ENCODE assay signal across 9 mouse cellular contexts in genomic region chr2:29731545-29731944, GRCm38 (mm10). TPM values are rescaled to one million over a fixed set of nuclear protein-coding genes. Genes with fewer than 3 reads are reported as not detected.
DNase-seq lines count a peak whose midpoint lies in the region; ATAC-seq and TF ChIP-seq lines count a peak whose summit lies in the region.
"Had no signal": no experiment of that assay in that cellular context is flagged by ENCODE, and none has a peak within 500 bp of the region (broad histone marks: within the 10 kb centered on the region; RNA-seq: fewer than 3 reads in every experiment).

No protein-coding gene starts in this region.

- TF ChIP-seq POLR2A in embryonic fibroblast, embryonic 13.5 days (IDR thresholded peaks at IDR 0.05; ENCODE audit: low read depth, low read length): no peak

- no peak overlapping the region for H3K27ac ChIP-seq in intestine, embryonic 14.5 days (ENCODE audit: low read depth)
- H3K27ac ChIP-seq in intestine, embryonic 15.5 days: no peak overlapping the region
- H3K27ac ChIP-seq in embryonic fibroblast, embryonic 13.5 days (ENCODE audit: insufficient read depth, low read length): no peak overlapping the region
- no peak overlapping the region for H3K27ac ChIP-seq in liver, embryonic 13.5 days
- H3K27ac ChIP-seq: limb, embryonic 15.5 days had no signal

- no peak overlapping the region for H3K4me3 ChIP-seq in intestine, embryonic 14.5 days (ENCODE audit: low read depth, low read length)
- no peak overlapping the region for H3K4me3 ChIP-seq in intestine, embryonic 15.5 days (replicated peaks)
- H3K4me3 ChIP-seq in embryonic fibroblast, embryonic 13.5 days (ENCODE audit: insufficient read depth, low read length): no peak overlapping the region
- no peak overlapping the region for H3K4me3 ChIP-seq in liver, embryonic 13.5 days (replicated peaks)
- H3K4me3 ChIP-seq: limb, embryonic 15.5 days had no signal

- TF ChIP-seq CTCF in embryonic fibroblast, embryonic 13.5 days (IDR thresholded peaks at IDR 0.05; ENCODE audit: borderline replicate concordance, insufficient read depth, low read length): peak; percentile 81; the same call in 1 of the 2 replicates

- no peak for DNase-seq in intestine, embryonic 14.5 days (ENCODE audit: low spot score)
- peak; percentile 56 for DNase-seq in ZHBTc4 (ENCODE audit: low read depth, low spot score)
- DNase-seq in liver, embryonic 13.5 days: peak; percentile 26
- DNase-seq in splenic B cell, adult 2 months (ENCODE audit: low read depth, low spot score): peak; percentile 71
- DNase-seq in right cerebral cortex, postnatal 36 days (ENCODE audit: low spot score in 2 of 2): no peak
- no peak for DNase-seq in layer of hippocampus, adult 8-10 months (ENCODE audit: low spot score in 2 of 2)

- H3K36me3 ChIP-seq in intestine, embryonic 14.5 days (ENCODE audit: control insufficient read depth, insufficient read depth, low read length): peaks cover 82% of the 10 kb centered on the region
- peaks cover 30% of the 10 kb centered on the region for H3K36me3 ChIP-seq in intestine, embryonic 15.5 days
- peaks cover 79% of the 10 kb centered on the region for H3K36me3 ChIP-seq in liver, embryonic 13.5 days
- peaks cover 17% of the 10 kb centered on the region for H3K36me3 ChIP-seq in splenic B cell, adult 2 months (ENCODE audit: control insufficient read depth, insufficient read depth, low read length, poor library complexity, severe bottlenecking)

- no peaks in the 10 kb centered on the region for H3K9me3 ChIP-seq in intestine, embryonic 14.5 days (ENCODE audit: control insufficient read depth, low read length)
- no peaks in the 10 kb centered on the region for H3K9me3 ChIP-seq in intestine, embryonic 15.5 days
- H3K9me3 ChIP-seq in liver, embryonic 13.5 days (replicated peaks): no peaks in the 10 kb centered on the region
- H3K9me3 ChIP-seq: limb, embryonic 15.5 days had no signal

- no peaks in the 10 kb centered on the region for H3K4me1 ChIP-seq in intestine, embryonic 14.5 days (replicated peaks; ENCODE audit: control insufficient read depth, insufficient read depth, low read length)
- H3K4me1 ChIP-seq in intestine, embryonic 15.5 days (replicated peaks): no peaks in the 10 kb centered on the region
- peaks cover 9% of the 10 kb centered on the region; the same call in 1 of the 2 replicates for H3K4me1 ChIP-seq in embryonic fibroblast, embryonic 13.5 days (ENCODE audit: control insufficient read depth, insufficient read depth, low read length)
- 0 out of 2 replicates have a peak, but pooled peaks cover 8% of the 10 kb centered on the region for H3K4me1 ChIP-seq in liver, embryonic 13.5 days (replicated peaks)
- H3K4me1 ChIP-seq: limb, embryonic 15.5 days had no signal

- no peaks in the 10 kb centered on the region for H3K27me3 ChIP-seq in intestine, embryonic 14.5 days (replicated peaks; ENCODE audit: control insufficient read depth, insufficient read depth, low read length)
- H3K27me3 ChIP-seq in intestine, embryonic 15.5 days (replicated peaks): no peaks in the 10 kb centered on the region
- no peaks in the 10 kb centered on the region for H3K27me3 ChIP-seq in liver, embryonic 13.5 days
- no peaks in the 10 kb centered on the region for H3K27me3 ChIP-seq in splenic B cell, adult 2 months (ENCODE audit: control insufficient read depth, insufficient read depth, low read length, poor library complexity, severe bottlenecking)
- H3K27me3 ChIP-seq: limb, embryonic 15.5 days had no signal

- 74% methylated on average over 3 of the region's 3 CpGs for WGBS in intestine, embryonic 14.5 days
- WGBS in intestine, embryonic 15.5 days: 60% methylated on average over 3 of the region's 3 CpGs
- 54% methylated on average over 3 of the region's 3 CpGs for WGBS in liver, embryonic 13.5 days (ENCODE audit: insufficient replicate concordance)

- H3K9ac ChIP-seq in intestine, embryonic 14.5 days (ENCODE audit: low read length): no peak overlapping the region
- H3K9ac ChIP-seq in intestine, embryonic 15.5 days: no peak overlapping the region
- no peak overlapping the region for H3K9ac ChIP-seq in liver, embryonic 13.5 days
- H3K9ac ChIP-seq: limb, embryonic 15.5 days had no signal

- ATAC-seq in intestine, embryonic 14.5 days (replicated peaks; ENCODE audit: low FRiP score, low TSS enrichment, low read depth): 0 out of 2 replicates have a peak, but pooled peaks have one; percentile 25
- no peak for ATAC-seq in intestine, embryonic 15.5 days
- peak; percentile 43 for ATAC-seq in liver, embryonic 13.5 days (ENCODE audit: low read depth)

- H3K4me2 ChIP-seq in intestine, embryonic 14.5 days (ENCODE audit: low read length): no peak overlapping the region
- H3K4me2 ChIP-seq in intestine, embryonic 15.5 days (replicated peaks): no peak overlapping the region
- H3K4me2 ChIP-seq in liver, embryonic 13.5 days: no peak overlapping the region
- H3K4me2 ChIP-seq: limb, embryonic 15.5 days had no signal

RNA-seq across cellular contexts. Expression of gene Gm13420, which starts 19.9 kb away (rescaled TPM):
- polyA plus RNA-seq in intestine, embryonic 14.5 days (2014; fragmentation: Nextera tagmentation; extraction: Ambion mirVana): 0.82 and 1.1 TPM in 2 replicates
- 0.43 and 1.3 TPM in 2 replicates for polyA plus RNA-seq in intestine, embryonic 15.5 days (2015; fragmentation: Nextera tagmentation; extraction: Ambion mirVana)
- not detected in 2 replicates for polyA plus RNA-seq in embryonic fibroblast, embryonic 13.5 days (2011; ENCODE audit: insufficient read length, low read depth, missing spikeins)
- polyA plus RNA-seq in liver, embryonic 13.5 days (2015; fragmentation: Nextera tagmentation; extraction: Ambion mirVana): 0.30 TPM in 2 replicates
- total RNA-seq in layer of hippocampus, adult 8-10 months (2022): 1 to 10 TPM in 2 of 4 experiments, under 1 TPM in 2; 0.59 to 1.4 (median 1.0) TPM
- polyA plus RNA-seq: limb, embryonic 15.5 days had no signal

RNA-seq across cellular contexts. Expression of gene Gm13547, which starts 27.6 kb away (rescaled TPM):
- not detected in 2 replicates for polyA plus RNA-seq in intestine, embryonic 14.5 days (2014; fragmentation: Nextera tagmentation; extraction: Ambion mirVana)
- 0.33 and 0.95 TPM in 2 replicates for polyA plus RNA-seq in intestine, embryonic 15.5 days (2015; fragmentation: Nextera tagmentation; extraction: Ambion mirVana)
- not detected in 2 replicates for polyA plus RNA-seq in embryonic fibroblast, embryonic 13.5 days (2011; ENCODE audit: insufficient read length, low read depth, missing spikeins)
- polyA plus RNA-seq in liver, embryonic 13.5 days (2015; fragmentation: Nextera tagmentation; extraction: Ambion mirVana): not detected in 2 replicates
- total RNA-seq in layer of hippocampus, adult 8-10 months (2022): under 1 TPM in 1 of 4 experiments, not detected in 3; 0.56 TPM

RNA-seq across cellular contexts. Expression of gene Coq4, which starts 55.7 kb away (rescaled TPM):
- polyA plus RNA-seq in intestine, embryonic 14.5 days (2014; fragmentation: Nextera tagmentation; extraction: Ambion mirVana): 48.3 and 50.0 TPM in 2 replicates
- polyA plus RNA-seq in intestine, embryonic 15.5 days (2015; fragmentation: Nextera tagmentation; extraction: Ambion mirVana): 45.7 and 56.6 TPM in 2 replicates
- polyA plus RNA-seq in embryonic fibroblast, embryonic 13.5 days (2011; ENCODE audit: insufficient read length, low read depth, missing spikeins): 9.3 and 12.6 TPM in 2 replicates
- polyA plus RNA-seq in liver, embryonic 13.5 days (2015; fragmentation: Nextera tagmentation; extraction: Ambion mirVana): 15.2 and 15.6 TPM in 2 replicates
- total RNA-seq in layer of hippocampus, adult 8-10 months (2022): 10 to 100 TPM; 24.7 to 31.2 (median 28.6) TPM

RNA-seq across cellular contexts. Expression of gene Trub2, which starts 56.8 kb away (rescaled TPM):
- 33.3 and 34.6 TPM in 2 replicates for polyA plus RNA-seq in intestine, embryonic 14.5 days (2014; fragmentation: Nextera tagmentation; extraction: Ambion mirVana)
- 30.5 and 40.5 TPM in 2 replicates for polyA plus RNA-seq in intestine, embryonic 15.5 days (2015; fragmentation: Nextera tagmentation; extraction: Ambion mirVana)
- 22.5 and 33.3 TPM in 2 replicates for polyA plus RNA-seq in embryonic fibroblast, embryonic 13.5 days (2011; ENCODE audit: insufficient read length, low read depth, missing spikeins)
- 16.2 and 19.1 TPM in 2 replicates for polyA plus RNA-seq in liver, embryonic 13.5 days (2015; fragmentation: Nextera tagmentation; extraction: Ambion mirVana)
- total RNA-seq in layer of hippocampus, adult 8-10 months (2022): 10 to 100 TPM; 39.3 to 53.1 (median 51.4) TPM

Comparison
In these comparisons a context has a peak if more than half of its experiments do, and no peak if none do; other contexts are left out.
1. DNase-seq: peak in ZHBTc4 (single experiment), liver, embryonic 13.5 days (single experiment) and splenic B cell, adult 2 months (single experiment); none in intestine, embryonic 14.5 days (single experiment), right cerebral cortex, postnatal 36 days (0 of 2) and layer of hippocampus, adult 8-10 months (0 of 2).